In the genomic region with DNA sequence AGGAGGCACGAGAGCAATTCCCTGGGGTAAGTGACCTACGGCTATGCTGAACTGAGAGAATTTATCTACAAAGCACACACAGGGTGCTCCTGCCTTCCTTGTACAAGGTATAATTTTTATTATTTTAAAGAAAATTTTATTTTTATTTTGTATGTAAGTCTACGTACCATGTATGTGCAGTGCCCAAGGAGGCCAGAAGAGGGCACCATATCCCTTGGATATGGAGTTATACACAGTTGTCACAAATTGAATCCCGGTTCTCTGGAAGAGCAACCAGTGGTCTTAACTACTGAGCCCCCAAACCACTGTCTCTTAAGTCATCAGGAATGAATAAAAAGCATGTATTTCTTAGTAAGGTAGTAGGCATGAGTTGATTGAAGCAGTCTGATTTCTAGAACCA, we compare ENCODE assay signal across 10 mouse cellular contexts. TPM values are rescaled to one million over a fixed set of nuclear protein-coding genes. Genes with fewer than 3 reads are reported as not detected.
DNase-seq lines count a peak whose midpoint lies in the region; ATAC-seq and TF ChIP-seq lines count a peak whose summit lies in the region.
"Had no signal": no experiment of that assay in that cellular context is flagged by ENCODE, and none has a peak within 500 bp of the region (broad histone marks: within the 10 kb centered on the region; RNA-seq: fewer than 3 reads in every experiment).

No protein-coding gene starts in this region.

- peak; percentile 45; the same call in 1 of the 2 replicates for TF ChIP-seq CTCF in liver, embryonic 14.5 days (IDR thresholded peaks at IDR 0.05; ENCODE audit: low read depth)

- no peak for ATAC-seq in liver, embryonic 14.5 days (ENCODE audit: insufficient read depth)

- H3K9me3 ChIP-seq in liver, embryonic 14.5 days (ENCODE audit: control insufficient read depth, low read length), result no peaks in the 10 kb centered on the region

- no peak overlapping the region for H3K27ac ChIP-seq in liver, embryonic 14.5 days

- H3K4me3 ChIP-seq in liver, embryonic 14.5 days (ENCODE audit: insufficient read depth in 1 of 2, low read depth in 2 of 2, low read length in 2 of 2), result no peak overlapping the region

- H3K4me2 ChIP-seq in liver, embryonic 14.5 days (ENCODE audit: low read depth), result no peak overlapping the region

- 56% methylated on average over 4 of the region's 4 CpGs for WGBS in liver, embryonic 14.5 days (ENCODE audit: insufficient replicate concordance)

- no peaks in the 10 kb centered on the region for H3K27me3 ChIP-seq in liver, embryonic 14.5 days (ENCODE audit: control insufficient read depth, insufficient read depth, low read length)

- no peak for TF ChIP-seq EP300 in liver, embryonic 14.5 days (IDR thresholded peaks at IDR 0.05; ENCODE audit: low read depth)

- peaks cover 0 to 10% of the 10 kb centered on the region in 2 experiments; a peak in 2 of 4 replicates for H3K4me1 ChIP-seq in liver, embryonic 14.5 days (replicated peaks; ENCODE audit: control insufficient read depth in 2 of 2, insufficient read depth in 2 of 2, low read length in 1 of 2)

- H3K36me3 ChIP-seq in liver, embryonic 14.5 days (replicated peaks; ENCODE audit: control insufficient read depth, insufficient read depth, low read depth), result no peaks in the 10 kb centered on the region

- no peak overlapping the region for H3K9ac ChIP-seq in liver, embryonic 14.5 days (replicated peaks)

- DNase-seq in adrenal gland, adult 18-20 months (ENCODE audit: low spot score in 2 of 2), result peak; percentile 33 to 55
- no peak for DNase-seq in adrenal gland, postnatal 4 days (ENCODE audit: low spot score in 2 of 2)
- peak; percentile 49 to 69 for DNase-seq in left cerebral cortex, adult 18-20 months (ENCODE audit: low spot score in 2 of 2)
- DNase-seq in left cerebral cortex, adult 11 months (ENCODE audit: low spot score), result no peak
- peak; percentile 56 for DNase-seq in R1 (ENCODE audit: low read depth, low spot score)
- peak; percentile 35 for DNase-seq in forelimb bud, embryonic 11.5 days (ENCODE audit: low read depth, low spot score)
- DNase-seq in liver, embryonic 14.5 days (ENCODE audit: low read depth in 3 of 3, low spot score in 3 of 3), result no peak
- DNase-seq in spleen, postnatal 36 days (ENCODE audit: low spot score in 2 of 2), result no peak

RNA-seq across cellular contexts. Expression of a gene that starts 4.8 kb away (rescaled TPM):
- total RNA-seq in adrenal gland, adult 18-20 months (2021), result not detected
- total RNA-seq in adrenal gland, postnatal 4 days (2021), result 10 to 100 TPM in 1 of 2 experiments, under 1 TPM in 1; 0.53 to 23.8 TPM
- not detected for total RNA-seq in left cerebral cortex, adult 18-20 months (2021)
- 7.0 and 7.7 TPM in 2 replicates for polyA plus RNA-seq in liver, embryonic 14.5 days (2012; rRNA removed)
- 7.2 and 11.4 TPM in 2 replicates for polyA plus RNA-seq in liver, embryonic 14.5 days (2014; fragmentation: Nextera tagmentation; extraction: Ambion mirVana)

RNA-seq across cellular contexts. Expression of a gene that starts 26.2 kb away (rescaled TPM):
- total RNA-seq in adrenal gland, adult 18-20 months (2021), result under 1 TPM in 1 of 2 experiments, not detected in 1; 0.56 TPM
- 100 to 1,000 TPM in 1 of 2 experiments, 1 to 10 TPM in 1; 8.3 to 423 TPM for total RNA-seq in adrenal gland, postnatal 4 days (2021)
- not detected for total RNA-seq in left cerebral cortex, adult 18-20 months (2021)
- polyA plus RNA-seq in liver, embryonic 14.5 days (2012; rRNA removed), result 183 and 197 TPM in 2 replicates
- 180 and 197 TPM in 2 replicates for polyA plus RNA-seq in liver, embryonic 14.5 days (2014; fragmentation: Nextera tagmentation; extraction: Ambion mirVana)

RNA-seq across cellular contexts. Expression of a gene that starts 28.6 kb away (rescaled TPM):
- not detected for total RNA-seq in adrenal gland, adult 18-20 months (2021)
- under 1 TPM in 1 of 2 experiments, not detected in 1; 0.17 TPM for total RNA-seq in adrenal gland, postnatal 4 days (2021)
- total RNA-seq in left cerebral cortex, adult 18-20 months (2021), result 1 to 10 TPM; 4.8 to 5.5 TPM
- polyA plus RNA-seq in liver, embryonic 14.5 days (2012; rRNA removed), result not detected in 2 replicates
- not detected in 2 replicates for polyA plus RNA-seq in liver, embryonic 14.5 days (2014; fragmentation: Nextera tagmentation; extraction: Ambion mirVana)
- polyA plus RNA-seq: liver, embryonic 16.5 days; spleen, adult 2 months had no signal

RNA-seq across cellular contexts. Expression of a gene that starts 59.3 kb away (rescaled TPM):
- total RNA-seq in adrenal gland, adult 18-20 months (2021), result 1 to 10 TPM; 1.1 to 1.3 TPM
- under 1 TPM in 1 of 2 experiments, not detected in 1; 0.08 TPM for total RNA-seq in adrenal gland, postnatal 4 days (2021)
- under 1 TPM in 1 of 2 experiments, not detected in 1; 0.09 TPM for total RNA-seq in left cerebral cortex, adult 18-20 months (2021)
- 0.01 and 0.02 TPM in 2 replicates for polyA plus RNA-seq in liver, embryonic 14.5 days (2012; rRNA removed)
- polyA plus RNA-seq in liver, embryonic 14.5 days (2014; fragmentation: Nextera tagmentation; extraction: Ambion mirVana), result not detected in 2 replicates

Comparison
In these comparisons a context has a peak if more than half of its experiments do, and no peak if none do; other contexts are left out.
1. DNase-seq: peak in adrenal gland, adult 18-20 months (2 of 2), left cerebral cortex, adult 18-20 months (2 of 2), R1 (single experiment) and forelimb bud, embryonic 11.5 days (single experiment); none in adrenal gland, postnatal 4 days (0 of 2), left cerebral cortex, adult 11 months (single experiment), liver, embryonic 14.5 days (0 of 3) and spleen, postnatal 36 days (0 of 2).
2. RNA of a gene that starts 26.2 kb away (total RNA-seq): 8.3 to 423 TPM in adrenal gland, postnatal 4 days; 0.56 TPM in adrenal gland, adult 18-20 months and not detected in left cerebral cortex, adult 18-20 months; every median in the first group is over 4 times any median in the second.
3. RNA of a gene that starts 28.6 kb away (total RNA-seq): 4.8 to 5.5 TPM in left cerebral cortex, adult 18-20 months; 0.17 TPM in adrenal gland, postnatal 4 days and not detected in adrenal gland, adult 18-20 months; every median in the first group is over 4 times any median in the second.